Mouse (Mus musculus) limb, embryonic 12.5 days (tissue): ENCODE results near the gene Colq. TPM values are rescaled to one million over a fixed set of nuclear protein-coding genes. Genes with fewer than 3 reads are reported as not detected.

Experiments used
- ATAC-seq: fragments of 200-750 bp; cut with Nextera tagmentation; 2 replicates; pipeline ENCODE4 v1.8.0; 2017; ENCODE audit warnings: low read depth, moderate TSS enrichment; ENCODE audit not compliant: insufficient number of reproducible peaks, insufficient read depth, low FRiP score, low TSS enrichment
- H3K27ac ChIP-seq: fragments of 300-500 bp; sonication (generic); 2 replicates; pipeline ENCODE4 v1.5.1; 2016; ENCODE audit warnings: mild to moderate bottlenecking, moderate library complexity
- H3K27me3 ChIP-seq: fragments of 300-500 bp; sonication (generic); 2 replicates; pipeline ENCODE4 v1.6.1; 2016; ENCODE audit warnings: mild to moderate bottlenecking, moderate library complexity
- H3K36me3 ChIP-seq: fragments of 300-500 bp; sonication (generic); 2 replicates; pipeline ENCODE4 v1.6.1; 2016; ENCODE audit warnings: mild to moderate bottlenecking, moderate library complexity
- H3K4me1 ChIP-seq: fragments of 300-500 bp; sonication (generic); replicated peaks from 2 replicates; pipeline ENCODE4 v1.6.1; 2016
- H3K4me2 ChIP-seq: fragments of 300-500 bp; sonication (generic); 2 replicates; pipeline ENCODE4 v1.6.1; 2016; ENCODE audit warnings: mild to moderate bottlenecking, moderate library complexity
- H3K4me3 ChIP-seq: fragments of 300-500 bp; sonication (generic); replicated peaks from 2 replicates; pipeline ENCODE4 v1.5.1; 2016; ENCODE audit warnings: mild to moderate bottlenecking
- H3K9ac ChIP-seq: fragments of 300-500 bp; sonication (generic); replicated peaks from 2 replicates; pipeline ENCODE4 v1.6.1; 2016; ENCODE audit warnings: mild to moderate bottlenecking, moderate library complexity
- H3K9me3 ChIP-seq: fragments of 300-500 bp; sonication (generic); 2 replicates; pipeline ENCODE4 v1.6.1; 2016; ENCODE audit warnings: mild to moderate bottlenecking, moderate library complexity
- WGBS: fragments of 180-500 bp; shearing (Covaris S2); methylation state at CpG from one replicate; pipeline ENCODE4 v1.1.7; 2016; 5-methylcytosine and 5-hydroxymethylcytosine counted together
- polyA plus RNA-seq: library from polyadenylated mRNA; unstranded; fragments of >200 nt; fragmentation: Nextera tagmentation; extraction: Ambion mirVana; gene quantifications from 2 replicates; pipeline ENCODE4 v1.2.1, GENCODE M21; 2016

Colq gene
- polyA plus RNA-seq, 1 experiment from 2014 or later: 1.2 TPM

GRCm38 (mm10) chr14:31557273-31557672 lies 33.9 kb downstream of the Colq start:
- no peak overlapping the region for H3K9ac ChIP-seq
- no peak for ATAC-seq
- H3K27me3 ChIP-seq: no peaks in the 10 kb centered on the region
- H3K27ac ChIP-seq: no peak overlapping the region
- no peaks in the 10 kb centered on the region for H3K36me3 ChIP-seq
- no peaks in the 10 kb centered on the region for H3K9me3 ChIP-seq
- no peak overlapping the region for H3K4me2 ChIP-seq
- H3K4me1 ChIP-seq: peaks cover 16% of the 10 kb centered on the region
- 73% methylated on average over 8 of the region's 8 CpGs for WGBS
- H3K4me3 ChIP-seq: no peak overlapping the region

GRCm38 (mm10) chr14:31556526-31557260 lies 34.5 kb downstream of the Colq start:
- H3K27me3 ChIP-seq: no peaks in the 10 kb centered on the region

GRCm38 (mm10) chr14:31555963-31556434 lies 35.1 kb downstream of the Colq start:
- Histone ChIP-seq H3K27ac (no peak overlapping the region), H3K9me3 (no peaks in the 10 kb centered on the region), H3K36me3 (no peaks in the 10 kb centered on the region), H3K4me3 (no peak overlapping the region), H3K4me1 (peaks cover 14% of the 10 kb centered on the region), H3K9ac (no peak overlapping the region), H3K4me2 (no peak overlapping the region), H3K27me3 (no peaks in the 10 kb centered on the region)
- WGBS: 48% methylated on average over 14 of the region's 14 CpGs
- ATAC-seq: no peak

More at GRCm38 (mm10) chr14:31556526-31557260, 34.5 kb downstream of the Colq start:
- Histone ChIP-seq H3K4me2 (no peak overlapping the region), H3K9me3 (no peaks in the 10 kb centered on the region), H3K4me1 (peaks cover 16% of the 10 kb centered on the region), H3K36me3 (no peaks in the 10 kb centered on the region), H3K9ac (no peak overlapping the region), H3K27ac (no peak overlapping the region), H3K4me3 (no peak overlapping the region)
- WGBS: 82% methylated on average over 9 of the region's 9 CpGs
- no peak for ATAC-seq

GRCm38 (mm10) chr14:31555021-31555420 lies 36.1 kb downstream of the Colq start:
- no peak overlapping the region for H3K27ac ChIP-seq
- no peaks in the 10 kb centered on the region for H3K27me3 ChIP-seq
- no peak overlapping the region for H3K4me2 ChIP-seq
- H3K9me3 ChIP-seq: no peaks in the 10 kb centered on the region
- H3K36me3 ChIP-seq: no peaks in the 10 kb centered on the region
- 88% methylated on average over 7 of the region's 7 CpGs for WGBS
- no peak overlapping the region for H3K4me3 ChIP-seq
- H3K9ac ChIP-seq: no peak overlapping the region
- ATAC-seq: no peak
- H3K4me1 ChIP-seq: peaks cover 9% of the 10 kb centered on the region; the same call in 1 of the 2 replicates

- Histone ChIP-seq H3K36me3 (no peaks in the 10 kb centered on the region), H3K4me2 (no peak overlapping the region), H3K9me3 (no peaks in the 10 kb centered on the region), H3K27me3 (no peaks in the 10 kb centered on the region), H3K4me1 (no peaks in the 10 kb centered on the region), H3K9ac (0 out of 2 replicates have a peak overlapping the region, but pooled peaks have one; percentile 8), H3K27ac (no peak overlapping the region), H3K4me3 (no peak overlapping the region)
- 77% methylated on average over 11 of the region's 11 CpGs for WGBS
- ATAC-seq: no peak
These were observed 47.2 kb downstream of the Colq start for GRCm38 (mm10) chr14:31543885-31544442.

- Histone ChIP-seq H3K27ac (no peak overlapping the region), H3K36me3 (no peaks in the 10 kb centered on the region), H3K4me2 (no peak overlapping the region), H3K27me3 (no peaks in the 10 kb centered on the region), H3K9me3 (no peaks in the 10 kb centered on the region), H3K4me3 (no peak overlapping the region), H3K9ac (no peak overlapping the region), H3K4me1 (no peaks in the 10 kb centered on the region)
- no peak for ATAC-seq
- 70% methylated on average over 6 of the region's 6 CpGs for WGBS
These were observed 53.8 kb downstream of the Colq start for GRCm38 (mm10) chr14:31537298-31537697.

GRCm38 (mm10) chr14:31532656-31533055 lies 58.5 kb downstream of the Colq start:
- Histone ChIP-seq H3K4me1 (peaks cover 6% of the 10 kb centered on the region; the same call in 1 of the 2 replicates), H3K4me2 (no peak overlapping the region), H3K36me3 (no peaks in the 10 kb centered on the region), H3K4me3 (no peak overlapping the region), H3K9me3 (no peaks in the 10 kb centered on the region), H3K27ac (peak overlapping the region; percentile 62; the same call in 1 of the 2 replicates), H3K27me3 (no peaks in the 10 kb centered on the region), H3K9ac (no peak overlapping the region)
- 62% methylated on average over 3 of the region's 3 CpGs for WGBS
- ATAC-seq: no peak

GRCm38 (mm10) chr14:31531506-31532148 lies 59.5 kb downstream of the Colq start:
- peak overlapping the region; percentile 62 for H3K27ac ChIP-seq
- WGBS: 55% methylated on average over 12 of the region's 12 CpGs
- no peak overlapping the region for H3K9ac ChIP-seq
- peaks cover 6% of the 10 kb centered on the region; the same call in 1 of the 2 replicates for H3K4me1 ChIP-seq
- no peak for ATAC-seq
- H3K4me2 ChIP-seq: no peak overlapping the region
- no peaks in the 10 kb centered on the region for H3K27me3 ChIP-seq
- no peak overlapping the region for H3K4me3 ChIP-seq
- H3K36me3 ChIP-seq: no peaks in the 10 kb centered on the region
- no peaks in the 10 kb centered on the region for H3K9me3 ChIP-seq

- H3K4me1 ChIP-seq: peaks cover 6% of the 10 kb centered on the region; the same call in 1 of the 2 replicates
- no peak overlapping the region for H3K4me3 ChIP-seq
- no peak for ATAC-seq
- no peaks in the 10 kb centered on the region for H3K27me3 ChIP-seq
- H3K4me2 ChIP-seq: no peak overlapping the region
- no peak overlapping the region for H3K27ac ChIP-seq
- no peaks in the 10 kb centered on the region for H3K36me3 ChIP-seq
- no peaks in the 10 kb centered on the region for H3K9me3 ChIP-seq
- 85% methylated on average over 4 of the region's 4 CpGs for WGBS
- H3K9ac ChIP-seq: no peak overlapping the region
These were observed 60.3 kb downstream of the Colq start for GRCm38 (mm10) chr14:31530847-31531246.

- no peak overlapping the region for H3K27ac ChIP-seq
- H3K4me3 ChIP-seq: no peak overlapping the region
- no peak for ATAC-seq
- no peaks in the 10 kb centered on the region for H3K9me3 ChIP-seq
- no peak overlapping the region for H3K9ac ChIP-seq
- H3K4me2 ChIP-seq: no peak overlapping the region
- 68% methylated on average over 7 of the region's 7 CpGs for WGBS
- H3K4me1 ChIP-seq: no peaks in the 10 kb centered on the region
- no peaks in the 10 kb centered on the region for H3K27me3 ChIP-seq
- no peaks in the 10 kb centered on the region for H3K36me3 ChIP-seq
These were observed 65.9 kb downstream of the Colq start for GRCm38 (mm10) chr14:31525040-31525810.

GRCm38 (mm10) chr14:31521318-31521717 lies 69.8 kb downstream of the Colq start:
- no peak overlapping the region for H3K27ac ChIP-seq
- no peaks in the 10 kb centered on the region for H3K9me3 ChIP-seq
- H3K4me3 ChIP-seq: no peak overlapping the region
- no peak overlapping the region for H3K9ac ChIP-seq
- no peak overlapping the region for H3K4me2 ChIP-seq
- ATAC-seq: no peak
- H3K4me1 ChIP-seq: no peaks in the 10 kb centered on the region
- WGBS: 59% methylated on average over 2 of the region's 2 CpGs
- H3K36me3 ChIP-seq: no peaks in the 10 kb centered on the region
- H3K27me3 ChIP-seq: no peaks in the 10 kb centered on the region
